Mouse (Mus musculus): ENCODE results near the gene Hspb2. TPM values are rescaled to one million over a fixed set of nuclear protein-coding genes. Genes with fewer than 3 reads are reported as not detected.

The Hspb2 gene
- total and polyA plus RNA-seq, 3 experiments = not detected

DNA sequence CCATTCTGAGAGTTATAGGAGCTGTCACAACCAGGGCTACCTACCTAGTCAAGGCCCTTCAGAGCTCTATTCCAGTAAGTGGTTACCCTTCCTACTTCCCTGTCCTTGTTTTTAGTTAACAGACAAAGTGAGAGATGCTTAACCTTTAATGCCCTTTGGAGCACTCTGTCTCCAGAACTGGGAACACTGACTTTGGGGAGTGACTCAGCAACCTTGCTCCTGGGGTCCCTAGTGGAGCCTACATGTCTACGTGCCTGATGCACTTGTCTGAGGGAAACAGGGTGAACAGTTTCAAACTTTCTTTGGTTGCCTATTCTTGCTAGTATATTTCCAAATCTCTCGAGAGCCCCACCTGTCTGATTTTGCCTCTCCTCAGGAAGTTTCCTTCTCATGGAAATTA lies 9.4 kb downstream of the Hspb2 start:
- H3K9ac ChIP-seq (ENCODE audit: control insufficient read depth, low read depth, low read length, poor library complexity, severe bottlenecking) = no peak overlapping the region
- no peak for TF ChIP-seq ZKSCAN1 (IDR thresholded peaks at IDR 0.05; ENCODE audit: low read depth, low read length)
- TF ChIP-seq ZNF384 (IDR thresholded peaks at IDR 0.05; ENCODE audit: low read depth, low read length) = no peak
- TF ChIP-seq POLR2A (IDR thresholded peaks at IDR 0.05; ENCODE audit: control insufficient read depth in 1 of 2, insufficient read depth in 1 of 2, low read depth in 1 of 2, low read length in 2 of 2, poor library complexity in 1 of 2) = no peak
- no peak for TF ChIP-seq MAZ (IDR thresholded peaks at IDR 0.05; ENCODE audit: low read depth, low read length)
- no peak for TF ChIP-seq MEF2A (IDR thresholded peaks at IDR 0.05; ENCODE audit: extremely low read depth, insufficient replicate concordance, low read depth, low read length, poor library complexity, severe bottlenecking)
- no peak for TF ChIP-seq SMC3 (IDR thresholded peaks at IDR 0.05; ENCODE audit: low read depth, low read length)
- peaks cover 10 to 11% of the 10 kb centered on the region in 2 experiments; a peak in 3 of 4 replicates for H3K27me3 ChIP-seq (ENCODE audit: control insufficient read depth in 1 of 2, insufficient read depth in 2 of 2, low read length in 2 of 2)

GRCm38 (mm10) chr9:50742261-50742660 lies 9.9 kb downstream of the Hspb2 start:
- TF ChIP-seq MEF2A (IDR thresholded peaks at IDR 0.05; ENCODE audit: extremely low read depth, insufficient replicate concordance, low read depth, low read length, poor library complexity, severe bottlenecking) = no peak
- TF ChIP-seq NRF1 (IDR thresholded peaks at IDR 0.05; ENCODE audit: insufficient read depth, low read depth, low read length, poor library complexity, severe bottlenecking) = no peak
- Histone ChIP-seq H3K27ac (ENCODE audit: control insufficient read depth, low read depth, low read length) (no peak overlapping the region), H3K4me3 (ENCODE audit: control insufficient read depth in 1 of 2, insufficient read depth in 1 of 2, low read depth in 2 of 2, low read length in 2 of 2) (no peak overlapping the region), H3K27me3 (ENCODE audit: control insufficient read depth in 1 of 2, insufficient read depth in 2 of 2, low read length in 2 of 2) (peaks cover 9 to 11% of the 10 kb centered on the region in 2 experiments; a peak in 3 of 4 replicates), H3K9me3 (replicated peaks; ENCODE audit: insufficient read depth, low read length) (no peaks in the 10 kb centered on the region), H3K36me3 (ENCODE audit: control insufficient read depth in 1 of 2, insufficient read depth in 2 of 2, low read length in 2 of 2) (no peaks in the 10 kb centered on the region), H3K9ac (ENCODE audit: control insufficient read depth, low read depth, low read length, poor library complexity, severe bottlenecking) (no peak overlapping the region), H3K4me1 (ENCODE audit: control insufficient read depth in 1 of 2, insufficient read depth in 2 of 2, low read length in 2 of 2) (peaks cover 0 to 3% of the 10 kb centered on the region in 2 experiments; a peak in 1 of 4 replicates), H3K79me2 (ENCODE audit: control insufficient read depth, insufficient read depth, low read length, poor library complexity) (no peaks in the 10 kb centered on the region)
- no peak for DNase-seq (ENCODE audit: low read depth, low spot score)

More for the DNA sequence above, 9.4 kb downstream of the Hspb2 start:
- H3K4me3 ChIP-seq (ENCODE audit: control insufficient read depth in 1 of 2, insufficient read depth in 1 of 2, low read depth in 2 of 2, low read length in 2 of 2) = no peak overlapping the region
- no peaks in the 10 kb centered on the region for H3K36me3 ChIP-seq (ENCODE audit: control insufficient read depth in 1 of 2, insufficient read depth in 2 of 2, low read length in 2 of 2)
- no peaks in the 10 kb centered on the region for H3K9me3 ChIP-seq (replicated peaks; ENCODE audit: insufficient read depth, low read length)
- no peak overlapping the region for H3K27ac ChIP-seq (ENCODE audit: control insufficient read depth, low read depth, low read length)
- H3K79me2 ChIP-seq (ENCODE audit: control insufficient read depth, insufficient read depth, low read length, poor library complexity) = no peaks in the 10 kb centered on the region
- H3K4me1 ChIP-seq (ENCODE audit: control insufficient read depth in 1 of 2, insufficient read depth in 2 of 2, low read length in 2 of 2) = peaks cover 0 to 3% of the 10 kb centered on the region in 2 experiments; a peak in 1 of 4 replicates
- DNase-seq (ENCODE audit: low read depth, low spot score) = no peak

DNA sequence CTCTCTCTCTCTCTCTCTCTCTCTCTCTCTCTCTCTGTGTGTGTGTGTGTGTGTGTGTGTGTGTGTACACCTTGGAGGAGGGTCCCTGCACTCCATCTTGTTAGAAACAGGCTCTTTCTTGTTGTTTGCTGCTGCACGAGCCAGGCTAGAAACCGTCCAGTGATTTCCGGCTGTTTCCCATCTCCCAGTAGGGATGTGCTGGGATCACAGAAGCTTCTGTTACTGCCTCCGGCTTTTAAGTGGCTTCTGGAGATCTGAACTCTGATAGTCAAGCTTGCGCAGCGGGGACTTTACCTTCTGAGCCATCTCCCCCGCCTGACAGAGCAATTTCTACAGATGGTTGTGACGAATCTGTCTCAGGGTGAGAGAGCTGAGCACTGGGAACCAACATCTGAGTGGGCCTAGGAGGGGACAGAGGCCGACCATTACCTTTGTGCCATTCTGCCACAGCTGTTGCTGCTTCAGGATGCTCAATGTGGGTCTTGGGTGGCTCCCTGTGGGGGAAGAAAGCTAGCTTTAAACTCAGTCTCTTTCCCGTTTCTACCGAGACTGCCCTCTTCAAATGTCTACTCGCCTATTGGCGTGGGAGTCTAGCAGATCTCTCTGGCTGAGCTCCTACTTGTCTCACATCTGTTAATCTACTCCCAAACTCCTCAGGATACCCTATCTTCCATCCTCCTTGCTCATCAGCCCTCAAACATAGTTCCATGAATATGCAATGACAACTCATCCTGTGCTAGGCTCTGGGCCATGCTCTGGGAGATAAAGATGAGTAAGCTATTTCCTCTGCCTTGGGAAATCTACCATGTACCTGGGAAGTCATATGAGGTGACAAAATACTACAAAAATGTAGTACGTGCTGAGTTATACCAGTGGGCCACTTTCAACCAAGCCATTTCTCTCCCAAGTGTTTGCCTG lies 11.0 kb downstream of the Hspb2 start:
- Histone ChIP-seq H3K36me3 (ENCODE audit: control insufficient read depth in 1 of 2, insufficient read depth in 2 of 2, low read length in 2 of 2) (no peaks in the 10 kb centered on the region), H3K9me3 (replicated peaks; ENCODE audit: insufficient read depth, low read length) (no peaks in the 10 kb centered on the region), H3K4me3 (ENCODE audit: control insufficient read depth in 1 of 2, insufficient read depth in 1 of 2, low read depth in 2 of 2, low read length in 2 of 2) (no peak overlapping the region), H3K27me3 (ENCODE audit: control insufficient read depth in 1 of 2, insufficient read depth in 2 of 2, low read length in 2 of 2) (peaks cover 7 to 11% of the 10 kb centered on the region in 2 experiments; a peak in 3 of 4 replicates), H3K79me2 (ENCODE audit: control insufficient read depth, insufficient read depth, low read length, poor library complexity) (no peaks in the 10 kb centered on the region), H3K27ac (ENCODE audit: control insufficient read depth, low read depth, low read length) (no peak overlapping the region), H3K9ac (ENCODE audit: control insufficient read depth, low read depth, low read length, poor library complexity, severe bottlenecking) (no peak overlapping the region), H3K4me1 (ENCODE audit: control insufficient read depth in 1 of 2, insufficient read depth in 2 of 2, low read length in 2 of 2) (peaks cover 0 to 3% of the 10 kb centered on the region in 2 experiments; a peak in 1 of 4 replicates)
- TF ChIP-seq TBP (IDR thresholded peaks at IDR 0.05; ENCODE audit: low read depth, low read length) (no peak), HCFC1 (IDR thresholded peaks at IDR 0.05; ENCODE audit: low read depth, low read length) (no peak), MYC (IDR thresholded peaks at IDR 0.05; ENCODE audit: low read depth, low read length) (no peak), MAX (IDR thresholded peaks at IDR 0.05; ENCODE audit: low read length) (no peak), ZMIZ1 (IDR thresholded peaks at IDR 0.05; ENCODE audit: low read depth, low read length) (no peak), TAL1 (IDR thresholded peaks at IDR 0.05; ENCODE audit: low read length) (no peak), RCOR1 (IDR thresholded peaks at IDR 0.05; ENCODE audit: low read depth, low read length) (no peak), RAD21 (IDR thresholded peaks at IDR 0.05; ENCODE audit: low read depth, low read length) (no peak), MAZ (IDR thresholded peaks at IDR 0.05; ENCODE audit: low read depth, low read length) (no peak)
- no peak for DNase-seq (ENCODE audit: low read depth, low spot score)

All from MEL (cell line).